Mouse (Mus musculus): Measurements from ENCODE around the gene Mkln1.

Mkln1 gene

GRCm38 (mm10) chr6:31398431-31399205, at the start of gene Mkln1:
TSS of gene Mkln1 (plus strand) at chr6:31398735.
- DNase-seq = peak; percentile 90 to 92

- DNase-seq = no peak
These were observed 41.9 kb upstream of the Mkln1 start for GRCm38 (mm10) chr6:31356444-31357191.

- DNase-seq = peak; percentile 33 to 51
These were observed 41.2 kb upstream of the Mkln1 start for GRCm38 (mm10) chr6:31357286-31357685.

GRCm38 (mm10) chr6:31362617-31363016, 35.9 kb upstream of the Mkln1 start:
- DNase-seq = no peak

GRCm38 (mm10) chr6:31364399-31364798, 34.1 kb upstream of the Mkln1 start:
- DNase-seq = no peak

- no peak for DNase-seq
These were observed 30.6 kb upstream of the Mkln1 start for GRCm38 (mm10) chr6:31367947-31368346.

- DNase-seq = no peak
These were observed 30.0 kb upstream of the Mkln1 start for GRCm38 (mm10) chr6:31368559-31368958.

GRCm38 (mm10) chr6:31369875-31370274, 28.7 kb upstream of the Mkln1 start:
- DNase-seq = peak in 1 of 2 experiments; percentile 44

- peak in 1 of 2 experiments; percentile 16 for DNase-seq
These were observed 27.9 kb upstream of the Mkln1 start for GRCm38 (mm10) chr6:31370550-31371061.

- DNase-seq = peak; percentile 52 to 71
These were observed 27.4 kb upstream of the Mkln1 start for GRCm38 (mm10) chr6:31371140-31371539.

GRCm38 (mm10) chr6:31372620-31373019, 25.9 kb upstream of the Mkln1 start:
- no peak for DNase-seq

GRCm38 (mm10) chr6:31373084-31373673, 25.4 kb upstream of the Mkln1 start:
- no peak for DNase-seq

- DNase-seq = no peak
These were observed 15.5 kb upstream of the Mkln1 start for GRCm38 (mm10) chr6:31382989-31383388.

GRCm38 (mm10) chr6:31384794-31385193, 13.7 kb upstream of the Mkln1 start:
- DNase-seq = no peak

GRCm38 (mm10) chr6:31385281-31386145, 13.0 kb upstream of the Mkln1 start:
- peak in 1 of 2 experiments; percentile 23 for DNase-seq

- no peak for DNase-seq
These were observed 8.8 kb upstream of the Mkln1 start for GRCm38 (mm10) chr6:31389716-31390115.

- peak; percentile 76 to 81 for DNase-seq
These were observed 8.1 kb upstream of the Mkln1 start for GRCm38 (mm10) chr6:31390243-31390981.

GRCm38 (mm10) chr6:31392871-31393270, 5.7 kb upstream of the Mkln1 start:
- no peak for DNase-seq

GRCm38 (mm10) chr6:31396118-31396517, 2.4 kb upstream of the Mkln1 start:
- no peak for DNase-seq

GRCm38 (mm10) chr6:31397308-31397707, 1.2 kb upstream of the Mkln1 start:
- DNase-seq = no peak

- no peak for DNase-seq
These were observed 632 bp upstream of the Mkln1 start for GRCm38 (mm10) chr6:31397775-31398430.
